Mouse (Mus musculus) spleen, adult 12 weeks (tissue): ENCODE measurements around the gene Best3.

Source experiments
- DNase-seq: peaks from one replicate; pipeline ENCODE4 v3.0.0; 2022; ENCODE audit warnings: low spot score

Gene Best3

GRCm38 (mm10) chr10:116986264-116987082, at the start of gene Best3:
TSS of gene Best3 (plus strand) at chr10:116986314.
- DNase-seq: no peak

GRCm38 (mm10) chr10:116943025-116943424, 43.1 kb upstream of the Best3 start:
- peak; percentile 31 for DNase-seq

DNA sequence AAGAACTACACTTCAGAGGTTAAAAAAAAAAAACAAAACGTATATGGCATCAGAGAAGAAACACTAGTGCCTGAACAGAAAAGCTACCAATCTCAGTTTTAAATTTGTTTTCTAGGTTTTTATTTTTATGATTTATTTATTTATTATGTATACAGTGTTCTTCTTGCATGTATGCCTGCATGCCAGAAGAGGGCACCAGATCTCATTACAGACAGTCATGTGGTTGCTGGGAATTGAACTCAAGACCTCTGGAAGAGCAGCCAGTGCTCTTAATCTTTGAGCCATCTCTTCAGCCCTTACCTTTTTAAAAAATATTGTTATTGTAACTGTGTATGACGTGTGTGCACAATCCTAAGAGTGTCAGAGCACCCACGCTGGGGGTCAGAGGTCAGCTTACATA, 42.0 kb upstream of the Best3 start:
- DNase-seq: no peak

GRCm38 (mm10) chr10:116944940-116945339, 41.2 kb upstream of the Best3 start:
- DNase-seq: no peak

DNA sequence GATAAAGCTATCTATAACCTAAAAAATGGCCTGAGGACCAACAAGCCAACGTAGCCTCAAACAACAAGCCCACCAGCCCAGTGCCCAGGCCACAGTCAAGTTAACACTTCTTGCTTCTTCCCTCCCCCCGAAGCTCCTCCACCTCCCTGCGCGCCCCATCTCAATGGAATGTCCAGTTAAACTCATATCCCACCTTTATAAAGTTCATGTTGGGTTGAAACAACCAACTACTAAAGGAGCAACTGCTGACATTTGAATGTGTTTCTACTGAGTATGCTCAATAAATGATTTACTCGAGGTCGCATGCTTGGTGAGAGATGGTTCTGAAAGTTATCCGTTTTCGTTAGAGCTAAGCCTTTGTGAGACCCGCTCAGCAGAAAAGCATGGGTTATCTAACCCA, 37.7 kb upstream of the Best3 start:
- DNase-seq: no peak

DNA sequence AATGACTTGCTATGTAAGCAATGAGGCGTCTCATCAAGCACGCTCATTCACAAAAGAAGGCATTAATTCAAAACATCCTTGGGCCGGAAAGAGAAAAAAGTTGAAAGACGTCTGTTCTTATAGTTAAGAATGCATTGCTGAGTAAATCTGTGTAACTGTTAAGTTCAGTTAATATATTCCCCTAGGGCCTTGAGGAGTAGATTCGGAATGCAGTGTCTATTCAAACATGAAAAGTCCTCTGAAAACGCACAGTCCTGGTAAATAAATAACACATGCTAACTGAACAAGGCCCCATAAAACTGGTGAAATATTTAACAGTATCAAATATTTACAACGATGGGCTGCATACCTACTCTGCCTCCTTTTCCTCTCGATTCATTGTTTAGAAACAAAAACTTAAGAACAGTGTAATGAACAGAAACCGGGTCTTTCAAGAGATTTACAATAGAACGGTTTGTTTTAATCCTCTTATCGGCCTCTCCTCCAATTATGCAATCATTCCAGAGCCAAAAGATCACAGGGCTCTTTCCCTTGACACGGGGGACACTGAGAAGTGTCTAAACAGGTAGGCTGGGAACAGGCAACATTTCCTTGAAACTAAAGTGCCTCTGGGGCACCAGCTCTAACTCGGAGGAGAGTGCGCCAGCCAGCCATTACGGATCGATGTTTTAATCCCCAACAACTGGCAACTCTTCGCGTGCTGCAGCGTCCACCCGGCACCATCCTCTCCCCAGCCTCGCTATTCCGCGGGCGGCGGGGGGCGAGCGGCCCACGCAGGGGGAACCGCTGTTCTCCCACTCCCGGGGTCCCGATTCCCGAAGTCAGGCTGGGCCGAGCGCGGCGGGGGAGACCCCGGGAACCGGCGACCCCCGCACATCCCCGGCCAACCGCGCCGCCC, 36.8 kb upstream of the Best3 start:
- no peak for DNase-seq

DNA sequence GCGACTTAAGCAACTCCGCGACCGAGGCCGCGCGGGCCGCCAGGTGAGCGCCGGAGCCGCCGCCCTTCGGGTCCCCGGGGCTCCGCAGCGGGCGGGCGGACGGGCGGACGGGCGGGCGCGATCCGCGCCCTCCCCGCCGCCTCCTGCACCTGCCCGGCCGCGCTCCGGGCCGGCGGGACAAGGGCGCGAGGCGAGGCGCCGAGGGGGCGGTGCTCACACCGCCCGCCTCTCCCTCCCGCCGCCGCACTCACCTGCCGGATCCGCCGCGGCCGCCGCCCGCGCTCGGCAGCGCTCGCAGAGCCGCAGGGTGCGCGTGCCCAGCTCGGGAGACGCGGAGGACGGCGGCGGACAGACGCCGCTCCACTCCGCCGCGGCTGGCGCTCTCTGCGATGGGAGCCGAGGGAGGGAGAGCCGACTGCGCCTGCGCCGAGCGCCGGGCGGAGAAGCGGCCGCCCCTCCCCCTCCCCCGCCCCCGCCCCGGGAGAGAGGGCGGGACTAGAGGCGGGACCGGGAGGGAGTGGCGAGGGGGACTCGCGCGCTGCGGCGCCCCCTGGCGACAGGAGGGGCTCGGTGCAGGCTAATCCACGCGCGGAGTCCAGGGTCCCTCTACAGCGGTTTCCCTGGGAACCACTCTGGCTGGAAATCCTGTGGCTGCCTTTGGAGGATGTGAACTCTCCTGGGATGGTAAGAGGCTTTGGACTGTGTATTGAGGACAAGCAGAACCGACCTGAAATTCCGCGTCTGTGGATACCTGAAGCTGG, 35.9 kb upstream of the Best3 start, which contains the start of gene Rab3ip:
TSS of gene Rab3ip (minus strand) at position 761 of the 761 bp plus-strand sequence.
- peak; percentile 90 for DNase-seq

- DNase-seq: no peak
These were observed 35.2 kb upstream of the Best3 start for GRCm38 (mm10) chr10:116950886-116951285.

- no peak for DNase-seq
These were observed 30.9 kb upstream of the Best3 start for GRCm38 (mm10) chr10:116955191-116955590.

DNA sequence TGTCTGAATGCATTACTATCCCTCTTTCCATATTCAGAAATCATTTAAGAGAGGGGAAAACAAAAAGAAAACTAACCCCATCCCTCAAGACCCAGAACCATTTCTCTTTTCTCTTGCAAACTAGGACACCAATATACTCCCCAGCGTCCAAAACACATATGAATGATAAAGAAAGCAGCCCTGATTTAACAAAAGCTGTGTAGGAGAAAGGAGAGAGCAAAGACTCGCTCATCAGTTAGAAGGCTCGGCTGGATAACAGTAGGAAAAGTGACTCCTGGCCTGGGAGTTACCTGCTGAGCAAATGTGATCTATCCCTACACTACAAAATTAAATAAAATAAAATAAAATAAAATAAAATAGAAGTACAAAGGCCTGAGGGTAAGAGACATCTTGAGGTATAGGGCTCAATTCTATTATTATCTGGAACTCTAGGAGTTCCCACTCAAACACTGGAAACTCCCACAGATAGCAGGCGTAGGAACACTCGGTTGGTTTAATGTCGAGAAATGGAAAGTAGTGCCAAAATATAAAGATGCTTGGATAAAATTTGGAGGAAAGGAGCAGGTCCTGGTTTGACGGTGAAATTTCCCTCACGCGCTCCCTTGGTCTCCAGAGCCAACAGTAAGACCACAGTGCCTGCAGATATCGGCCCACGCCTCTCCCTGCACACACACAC, 29.5 kb upstream of the Best3 start:
- DNase-seq: no peak

- no peak for DNase-seq
These were observed 28.1 kb upstream of the Best3 start for GRCm38 (mm10) chr10:116957867-116958551.

DNA sequence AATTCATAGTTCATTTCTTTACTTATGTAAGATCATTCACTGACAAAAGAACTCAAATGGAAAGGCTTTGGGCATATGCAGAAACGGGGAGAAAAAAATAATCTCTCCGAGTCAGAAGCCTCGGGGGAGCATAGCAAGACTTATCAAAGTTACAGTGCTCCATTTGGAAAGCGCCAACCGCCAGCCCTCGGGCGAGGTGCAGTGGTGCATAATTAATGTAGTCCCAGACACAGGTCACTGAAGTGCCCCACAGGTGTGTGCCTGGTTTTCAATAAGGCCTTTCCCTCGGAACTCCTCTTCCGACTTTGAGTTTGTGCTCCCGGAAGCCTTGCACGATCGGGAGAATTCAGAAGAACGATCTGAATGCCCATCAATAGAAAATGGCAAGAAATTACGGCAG, 24.0 kb upstream of the Best3 start:
- no peak for DNase-seq

- DNase-seq: no peak
These were observed 23.3 kb upstream of the Best3 start for GRCm38 (mm10) chr10:116962803-116963202.

- DNase-seq: no peak
These were observed 22.0 kb upstream of the Best3 start for GRCm38 (mm10) chr10:116964084-116964483.

- DNase-seq: no peak
These were observed 21.5 kb upstream of the Best3 start for GRCm38 (mm10) chr10:116964571-116964970.

- DNase-seq: no peak
These were observed 20.8 kb upstream of the Best3 start for GRCm38 (mm10) chr10:116965297-116965696.

- no peak for DNase-seq
These were observed 20.0 kb upstream of the Best3 start for GRCm38 (mm10) chr10:116966065-116966464.

DNA sequence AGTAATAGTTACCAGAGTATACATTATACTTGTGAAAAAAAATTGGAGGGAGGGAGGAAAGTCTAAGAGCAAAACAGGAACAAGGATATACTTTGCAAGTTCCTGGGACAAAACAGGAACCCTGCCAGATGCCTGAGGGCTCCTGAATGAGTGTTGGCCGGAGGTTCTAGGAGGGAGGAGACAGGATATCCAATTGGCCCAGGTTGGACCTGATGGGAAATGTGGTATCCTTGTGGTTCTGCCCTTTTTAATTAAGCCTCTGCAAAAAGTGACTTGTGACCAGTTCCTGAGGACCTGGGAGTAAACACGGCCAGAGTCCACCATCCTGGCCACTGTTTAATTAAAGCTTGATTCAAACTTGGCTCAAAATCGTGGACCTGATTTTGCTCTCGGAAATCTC, 17.4 kb upstream of the Best3 start:
- DNase-seq: no peak

GRCm38 (mm10) chr10:116972509-116972908, 13.6 kb upstream of the Best3 start, which contains the start of gene Gm10271:
TSS of gene Gm10271 (minus strand) at chr10:116972609.
- no peak for DNase-seq

- DNase-seq: no peak
These were observed 8.7 kb upstream of the Best3 start for GRCm38 (mm10) chr10:116977455-116977854.

GRCm38 (mm10) chr10:116977858-116978257, 8.3 kb upstream of the Best3 start:
- no peak for DNase-seq
